Mouse (Mus musculus) limb, embryonic 14.5 days (tissue): ENCODE results near the gene Ly9. TPM values are rescaled to one million over a fixed set of nuclear protein-coding genes. Genes with fewer than 3 reads are reported as not detected.

Source experiments
- ATAC-seq: fragments of 200-750 bp; cut with Nextera tagmentation; 2 replicates; pipeline ENCODE4 v1.8.0; 2017; ENCODE audit warnings: low read depth, moderate number of reproducible peaks, moderate TSS enrichment; ENCODE audit not compliant: low FRiP score
- DNase-seq: peaks from one replicate; pipeline ENCODE4 v3.0.0-alpha.2; 2015; ENCODE audit warnings: low spot score
- H3K27ac ChIP-seq: fragments of 300-500 bp; sonication (generic); replicated peaks from 2 replicates; pipeline ENCODE4 v1.5.1; 2014; ENCODE audit warnings: low read depth, mild to moderate bottlenecking, low read length, moderate library complexity, mixed read lengths
- H3K27me3 ChIP-seq: fragments of 300-500 bp; sonication (generic); 2 replicates; pipeline ENCODE4 v1.6.1; 2014; ENCODE audit warnings: low read length, mixed read lengths; ENCODE audit not compliant: control insufficient read depth, insufficient read depth
- H3K36me3 ChIP-seq: fragments of 300-500 bp; sonication (generic); 2 replicates; pipeline ENCODE4 v1.6.1; 2014; ENCODE audit warnings: mild to moderate bottlenecking, low read length, moderate library complexity, mixed read lengths; ENCODE audit not compliant: control insufficient read depth, insufficient read depth
- H3K4me1 ChIP-seq: fragments of 300-500 bp; sonication (generic); 2 replicates; pipeline ENCODE4 v1.6.1; 2014; ENCODE audit warnings: antibody characterized with exemption, low read length, mixed read lengths; ENCODE audit not compliant: control insufficient read depth, insufficient read depth
- H3K4me2 ChIP-seq: fragments of 300-500 bp; sonication (generic); replicated peaks from 2 replicates; pipeline ENCODE4 v1.6.1; 2014; ENCODE audit warnings: low read depth, mild to moderate bottlenecking, low read length, moderate library complexity; ENCODE audit not compliant: severe bottlenecking
- H3K4me3 ChIP-seq: fragments of 300-500 bp; sonication (generic); replicated peaks from 2 replicates; pipeline ENCODE4 v1.5.1; 2014; ENCODE audit warnings: low read length
- H3K9ac ChIP-seq: fragments of 300-500 bp; sonication (generic); 2 replicates; pipeline ENCODE4 v1.6.1; 2014; ENCODE audit warnings: mild to moderate bottlenecking, low read depth, low read length, moderate library complexity; ENCODE audit not compliant: severe bottlenecking
- H3K9me3 ChIP-seq: fragments of 300-500 bp; sonication (generic); 2 replicates; pipeline ENCODE4 v1.6.1; 2016; ENCODE audit warnings: low read length; ENCODE audit not compliant: control insufficient read depth
- POLR2A ChIP-seq: fragments of 200-500 bp; IDR thresholded peaks from 2 replicates; pipeline ENCODE4 v1.8.0; 2012; ENCODE audit warnings: inconsistent platforms, mild to moderate bottlenecking, moderate library complexity, borderline replicate concordance; ENCODE audit not compliant: insufficient read depth, insufficient read length; ENCODE audit errors: extremely low read depth
- WGBS: fragments of 180-500 bp; shearing (Covaris S2); extraction: QIAGEN DNeasy Blood & Tissue Kit; methylation state at CpG from one replicate; pipeline ENCODE4 v1.1.7; 2014; 5-methylcytosine and 5-hydroxymethylcytosine counted together
- polyA plus RNA-seq, 2 experiments: library from polyadenylated mRNA; depleted of rRNA in 1 of 2; stranded (reverse) in 1 of 2; unstranded in 1 of 2; fragments of >200 nt; fragmentation: Nextera tagmentation in 1 of 2; extraction: Ambion mirVana in 1 of 2; gene quantifications; 2 replicates each; pipeline versions ENCODE4 v1.2.1 to v1.2.3; 2012 to 2014

Gene Ly9
- polyA plus RNA-seq, 2 experiments = 0.12 to 0.82 TPM

GRCm38 (mm10) chr1:171643612-171644011 lies 36.4 kb upstream of the Ly9 start:
- no peak overlapping the region for H3K4me3 ChIP-seq
- DNase-seq (no peak), ATAC-seq (no peak)
- H3K27me3 ChIP-seq = no peaks in the 10 kb centered on the region
- 75% methylated on average over 7 of the region's 7 CpGs for WGBS
- H3K4me2 ChIP-seq = no peak overlapping the region
- H3K9me3 ChIP-seq = no peaks in the 10 kb centered on the region
- H3K9ac ChIP-seq = no peak overlapping the region
- H3K4me1 ChIP-seq = no peaks in the 10 kb centered on the region
- no peaks in the 10 kb centered on the region for H3K36me3 ChIP-seq
- H3K27ac ChIP-seq = no peak overlapping the region
- TF ChIP-seq POLR2A = no peak

GRCm38 (mm10) chr1:171640796-171641195 lies 33.6 kb upstream of the Ly9 start:
- Histone ChIP-seq H3K9ac (no peak overlapping the region), H3K27me3 (no peaks in the 10 kb centered on the region), H3K36me3 (no peaks in the 10 kb centered on the region), H3K9me3 (no peaks in the 10 kb centered on the region), H3K4me2 (no peak overlapping the region), H3K4me3 (no peak overlapping the region), H3K27ac (no peak overlapping the region), H3K4me1 (no peaks in the 10 kb centered on the region)
- no peak for TF ChIP-seq POLR2A
- no peak for DNase-seq
- 94% methylated on average over 6 of the region's 6 CpGs for WGBS
- ATAC-seq = no peak

- Histone ChIP-seq H3K4me3 (no peak overlapping the region), H3K36me3 (no peaks in the 10 kb centered on the region), H3K9ac (no peak overlapping the region), H3K9me3 (no peaks in the 10 kb centered on the region), H3K27me3 (no peaks in the 10 kb centered on the region), H3K4me1 (no peaks in the 10 kb centered on the region), H3K4me2 (no peak overlapping the region), H3K27ac (no peak overlapping the region)
- DNase-seq = no peak
- 64% methylated on average over 2 of the region's 2 CpGs for WGBS
- no peak for ATAC-seq
- no peak for TF ChIP-seq POLR2A
Measured at GRCm38 (mm10) chr1:171638686-171639085, 31.5 kb upstream of the Ly9 start.

- Histone ChIP-seq H3K4me2 (no peak overlapping the region), H3K36me3 (no peaks in the 10 kb centered on the region), H3K4me3 (no peak overlapping the region), H3K9ac (no peak overlapping the region), H3K27ac (no peak overlapping the region), H3K4me1 (no peaks in the 10 kb centered on the region), H3K9me3 (no peaks in the 10 kb centered on the region), H3K27me3 (no peaks in the 10 kb centered on the region)
- WGBS = 85% methylated on average over 8 of the region's 8 CpGs
- TF ChIP-seq POLR2A = no peak
- DNase-seq (no peak), ATAC-seq (no peak)
Measured at GRCm38 (mm10) chr1:171637101-171637500, 29.9 kb upstream of the Ly9 start.

DNA sequence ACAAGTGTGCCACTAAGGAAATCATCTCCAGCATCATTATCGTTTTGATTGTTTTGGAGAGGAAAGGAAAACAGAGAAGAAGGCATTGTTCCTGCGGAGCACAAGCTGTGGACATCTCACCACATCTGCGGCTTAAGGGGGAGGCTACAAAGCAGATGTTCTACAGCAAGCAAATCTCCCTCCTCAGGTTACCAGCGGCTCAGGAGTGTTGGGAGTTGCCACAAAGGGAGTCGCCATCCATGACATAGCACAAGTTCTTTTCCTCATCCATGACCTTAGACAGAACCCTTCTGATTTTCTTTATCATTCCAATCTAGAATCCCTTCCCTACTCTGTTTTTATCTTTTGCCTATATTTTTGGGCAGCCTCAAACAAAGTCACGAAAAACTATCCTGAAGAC lies 28.5 kb upstream of the Ly9 start:
- no peaks in the 10 kb centered on the region for H3K27me3 ChIP-seq
- no peaks in the 10 kb centered on the region for H3K36me3 ChIP-seq
- ATAC-seq = no peak
- no peak overlapping the region for H3K4me2 ChIP-seq
- no peaks in the 10 kb centered on the region for H3K4me1 ChIP-seq
- H3K27ac ChIP-seq = no peak overlapping the region
- no peaks in the 10 kb centered on the region for H3K9me3 ChIP-seq
- 59% methylated on average over 6 of the region's 6 CpGs for WGBS
- TF ChIP-seq POLR2A = no peak
- no peak overlapping the region for H3K4me3 ChIP-seq
- H3K9ac ChIP-seq = no peak overlapping the region
- no peak for DNase-seq

DNA sequence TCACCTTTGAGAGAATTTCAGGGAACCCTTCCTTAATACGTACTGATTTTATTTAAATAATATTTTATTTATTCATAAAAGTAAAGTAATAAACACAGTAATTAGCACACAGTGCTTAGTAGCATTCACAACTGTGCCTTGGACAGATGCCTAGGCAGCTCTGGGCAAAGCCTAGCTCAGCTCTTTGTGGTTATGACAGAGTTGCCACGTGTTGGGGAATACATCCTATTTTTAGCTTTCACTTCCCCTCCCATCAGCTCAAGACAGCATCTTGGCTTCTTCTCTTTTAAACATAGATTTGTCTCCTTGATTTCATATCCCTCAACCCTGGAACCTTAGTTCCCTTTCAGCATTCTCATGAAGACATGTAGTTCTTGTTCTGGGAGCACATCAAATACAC lies 24.2 kb upstream of the Ly9 start:
- no peak for DNase-seq
- Histone ChIP-seq H3K4me3 (no peak overlapping the region), H3K9me3 (no peaks in the 10 kb centered on the region), H3K4me1 (no peaks in the 10 kb centered on the region), H3K9ac (no peak overlapping the region), H3K27me3 (no peaks in the 10 kb centered on the region), H3K36me3 (no peaks in the 10 kb centered on the region), H3K27ac (no peak overlapping the region), H3K4me2 (no peak overlapping the region)
- 57% methylated on average over 2 of the region's 2 CpGs for WGBS
- ATAC-seq = no peak
- TF ChIP-seq POLR2A = no peak
